Mouse (Mus musculus) liver, embryonic 11.5 days (tissue): ENCODE measurements around the gene Tmem192. TPM values are rescaled to one million over a fixed set of nuclear protein-coding genes. Genes with fewer than 3 reads are reported as not detected.

Experiments used
- ATAC-seq: fragments of 200-750 bp; cut with Nextera tagmentation; replicated peaks from 2 replicates; pipeline ENCODE4 v1.8.0; 2017; ENCODE audit warnings: moderate number of reproducible peaks, mild to moderate bottlenecking, moderate TSS enrichment, moderate library complexity; ENCODE audit not compliant: low FRiP score
- DNase-seq: peaks from one replicate; pipeline ENCODE4 v3.0.0-alpha.2; 2017; ENCODE audit warnings: low spot score
- H3K27ac ChIP-seq: fragments of 300-500 bp; sonication (generic); 2 replicates; pipeline ENCODE4 v1.5.1; 2014; ENCODE audit warnings: mild to moderate bottlenecking, low read depth, low read length, control low read depth
- H3K27me3 ChIP-seq: fragments of 300-500 bp; sonication (generic); replicated peaks from 2 replicates; pipeline ENCODE4 v1.6.1; 2014; ENCODE audit warnings: low read length, mixed read lengths; ENCODE audit not compliant: control insufficient read depth, insufficient read depth
- H3K36me3 ChIP-seq: fragments of 300-500 bp; sonication (generic); 2 replicates; pipeline ENCODE4 v1.6.1; 2014; ENCODE audit warnings: mild to moderate bottlenecking, low read length, moderate library complexity, mixed read lengths; ENCODE audit not compliant: control insufficient read depth, insufficient read depth
- H3K4me1 ChIP-seq: fragments of 300-500 bp; sonication (generic); replicated peaks from 2 replicates; pipeline ENCODE4 v1.6.1; 2014; ENCODE audit warnings: low read length, mixed read lengths; ENCODE audit not compliant: control insufficient read depth, insufficient read depth
- H3K4me2 ChIP-seq: fragments of 300-500 bp; sonication (generic); 2 replicates; pipeline ENCODE4 v1.6.1; 2014; ENCODE audit warnings: mild to moderate bottlenecking, control low read depth, moderate library complexity
- H3K4me3 ChIP-seq: fragments of 300-500 bp; sonication (generic); 2 replicates; pipeline ENCODE4 v1.5.1; 2014; ENCODE audit warnings: low read depth, low read length, control low read depth
- H3K9ac ChIP-seq: fragments of 300-500 bp; sonication (generic); 2 replicates; pipeline ENCODE4 v1.6.1; 2014; ENCODE audit warnings: low read depth, low read length, control low read depth
- H3K9me3 ChIP-seq: fragments of 300-500 bp; sonication (generic); 2 replicates; pipeline ENCODE4 v1.6.1; 2016; ENCODE audit warnings: low read length, inconsistent platforms, mixed read lengths; ENCODE audit not compliant: control insufficient read depth
- WGBS: fragments of 180-500 bp; shearing (Covaris S2); extraction: QIAGEN DNeasy Blood & Tissue Kit; methylation state at CpG from one replicate; pipeline ENCODE4 v1.1.7; 2014; 5-methylcytosine and 5-hydroxymethylcytosine counted together
- polyA plus RNA-seq: library from polyadenylated mRNA; unstranded; fragments of >200 nt; fragmentation: Nextera tagmentation; extraction: Ambion mirVana; gene quantifications from 2 replicates; pipeline ENCODE4 v1.2.1, GENCODE M21; 2014

Tmem192 gene
- 25.0 and 28.0 TPM in 2 replicates for polyA plus RNA-seq

DNA sequence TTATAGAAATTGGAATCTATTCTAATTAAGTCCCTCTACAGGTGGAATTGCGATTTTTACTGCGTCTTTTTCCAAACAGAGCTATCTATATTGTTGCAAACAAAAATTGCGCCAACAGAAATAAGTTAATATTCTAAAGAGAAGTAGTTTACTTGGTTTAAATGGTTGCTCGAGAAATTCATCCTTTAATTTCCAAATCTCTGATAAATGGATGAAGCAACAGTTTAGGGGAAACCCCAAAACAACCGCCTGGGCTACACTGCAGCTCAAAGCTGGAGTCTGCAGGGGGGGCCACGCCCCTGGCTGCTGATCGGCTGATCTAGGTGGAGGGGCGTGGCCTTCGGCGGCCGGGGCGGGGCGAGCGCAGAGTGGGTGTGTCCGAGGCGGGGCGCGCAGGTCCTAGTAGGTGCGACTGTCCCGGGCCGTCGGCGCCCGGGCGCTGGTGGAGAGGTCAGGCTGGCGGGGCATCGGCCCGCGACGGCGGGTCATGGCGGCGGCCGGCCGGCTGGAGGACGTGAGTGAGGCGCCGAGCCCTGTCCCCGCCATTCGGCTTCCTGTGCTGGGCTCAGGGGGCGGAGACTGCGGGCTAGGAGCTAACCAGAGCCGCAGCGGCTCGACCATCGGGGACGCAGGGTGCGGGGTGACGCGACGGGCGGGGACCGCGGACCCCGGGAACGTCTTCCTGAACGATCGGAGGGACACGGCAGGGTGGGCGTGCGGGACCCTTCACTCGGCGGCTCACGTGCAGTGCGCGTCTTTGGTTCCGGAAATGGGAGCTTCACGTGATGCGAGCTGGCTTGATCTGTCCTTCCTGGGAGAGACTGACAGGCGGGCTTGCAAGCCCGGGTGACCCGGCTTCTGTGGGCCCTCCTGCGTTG is at the start of gene Tmem192:
TSS of gene Tmem192 (plus strand) at position 366 of the 878 bp plus-strand sequence.
- ATAC-seq: peak; percentile 96
- DNase-seq: peak; percentile 95
- WGBS: under 1% methylated on average over 73 of the region's 73 CpGs

DNA sequence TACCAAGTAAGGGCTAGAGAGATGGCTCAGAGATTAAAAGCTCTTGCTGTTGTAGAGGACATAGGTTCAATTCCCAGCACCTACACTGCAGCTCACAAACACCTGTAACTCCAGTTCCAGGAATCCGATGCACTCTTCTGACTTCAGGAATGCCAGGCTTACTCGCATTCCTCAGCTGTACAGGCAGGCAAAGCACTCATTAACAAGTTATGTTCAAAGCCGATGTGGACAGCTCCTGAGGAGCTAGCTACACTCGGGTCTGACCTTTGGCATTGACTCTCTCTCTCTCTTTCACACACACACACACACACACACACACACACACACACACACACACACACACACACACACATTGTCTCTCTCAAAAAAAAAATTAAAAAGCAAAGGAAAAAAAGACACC is 48.3 kb upstream of the Tmem192 start:
- ATAC-seq (no peak), DNase-seq (no peak)
- H3K4me2 ChIP-seq: no peak overlapping the region
- H3K4me1 ChIP-seq: no peaks in the 10 kb centered on the region
- no peak overlapping the region for H3K27ac ChIP-seq
- H3K36me3 ChIP-seq: no peaks in the 10 kb centered on the region
- no peak overlapping the region for H3K4me3 ChIP-seq
- H3K27me3 ChIP-seq: no peaks in the 10 kb centered on the region
- 43% methylated on average over 4 of the region's 4 CpGs for WGBS
- no peaks in the 10 kb centered on the region for H3K9me3 ChIP-seq
- H3K9ac ChIP-seq: no peak overlapping the region

More for the DNA sequence above, at the start of gene Tmem192:
- H3K9me3 ChIP-seq: no peaks in the 10 kb centered on the region
- no peaks in the 10 kb centered on the region; the same call in 1 of the 2 replicates for H3K4me1 ChIP-seq
- H3K36me3 ChIP-seq: no peaks in the 10 kb centered on the region
- peak within 1 kb of the TSS; percentile 73 for H3K9ac ChIP-seq
- H3K4me2 ChIP-seq: peak within 1 kb of the TSS; percentile 72
- peak within 1 kb of the TSS; percentile 60 for H3K27ac ChIP-seq
- H3K4me3 ChIP-seq: peak within 1 kb of the TSS; percentile 72
- H3K27me3 ChIP-seq: no peaks in the 10 kb centered on the region

DNA sequence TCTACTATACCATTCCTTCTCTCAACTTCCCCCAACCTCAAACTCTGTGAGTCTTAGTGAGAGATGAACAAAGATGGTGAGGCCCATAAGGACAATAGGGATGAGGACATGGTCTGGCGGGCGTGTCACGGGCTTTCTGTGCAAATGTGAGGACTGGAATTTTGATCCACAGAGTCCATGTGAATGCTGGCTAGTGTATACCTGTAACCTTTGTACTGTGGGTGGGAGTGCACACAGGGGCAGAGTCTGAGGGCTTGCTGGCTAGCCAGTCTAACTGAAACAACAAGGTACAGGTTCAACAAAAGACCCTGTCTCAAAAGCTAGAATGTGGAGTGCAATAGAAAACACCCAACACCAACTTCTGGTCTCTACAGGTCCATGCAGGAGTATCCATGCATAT is 46.3 kb upstream of the Tmem192 start:
- WGBS: 92% methylated on average over 3 of the region's 3 CpGs

DNA sequence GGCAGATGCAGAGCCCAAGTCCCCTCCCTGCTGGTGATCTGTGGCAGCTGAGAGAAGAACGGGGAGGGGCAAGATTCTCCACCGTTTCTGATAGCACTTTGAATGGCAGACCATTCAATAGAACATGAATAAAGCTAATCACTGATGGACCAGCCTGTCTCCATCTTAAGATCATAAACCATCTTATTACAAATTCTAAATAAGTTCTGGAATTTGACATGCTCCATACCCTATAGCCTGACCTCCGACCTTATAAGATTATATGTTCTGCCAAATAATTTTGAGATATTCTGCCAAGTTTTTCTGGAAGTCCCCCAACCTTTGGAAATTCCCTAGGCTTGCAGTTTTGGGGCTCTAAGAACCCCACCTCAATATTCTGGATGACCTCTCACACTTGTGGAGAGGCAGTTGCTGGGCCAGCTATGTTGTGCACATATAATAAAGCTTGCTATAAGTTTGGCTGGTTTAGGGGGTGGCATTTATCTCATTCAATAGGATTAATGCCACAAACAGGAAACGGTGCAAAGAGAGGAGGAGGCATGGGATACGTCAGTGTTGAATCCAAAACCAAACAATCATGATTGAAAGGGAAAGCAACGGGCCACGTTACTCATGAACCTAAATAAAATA is 45.3 kb upstream of the Tmem192 start:
- H3K4me1 ChIP-seq: no peaks in the 10 kb centered on the region
- H3K27ac ChIP-seq: no peak overlapping the region
- H3K4me2 ChIP-seq: no peak overlapping the region
- no peak for DNase-seq
- no peaks in the 10 kb centered on the region for H3K27me3 ChIP-seq
- WGBS: 59% methylated on average over 7 of the region's 7 CpGs
- H3K9ac ChIP-seq: no peak overlapping the region
- H3K4me3 ChIP-seq: no peak overlapping the region
- no peak for ATAC-seq
- no peaks in the 10 kb centered on the region for H3K36me3 ChIP-seq
- no peaks in the 10 kb centered on the region for H3K9me3 ChIP-seq

More for the DNA sequence above, 46.3 kb upstream of the Tmem192 start:
- no peaks in the 10 kb centered on the region for H3K27me3 ChIP-seq
- no peak for DNase-seq
- no peak overlapping the region for H3K4me2 ChIP-seq
- no peak overlapping the region for H3K9ac ChIP-seq
- no peaks in the 10 kb centered on the region for H3K36me3 ChIP-seq
- ATAC-seq: no peak
- H3K4me1 ChIP-seq: no peaks in the 10 kb centered on the region
- H3K4me3 ChIP-seq: no peak overlapping the region
- no peaks in the 10 kb centered on the region for H3K9me3 ChIP-seq
- H3K27ac ChIP-seq: no peak overlapping the region

DNA sequence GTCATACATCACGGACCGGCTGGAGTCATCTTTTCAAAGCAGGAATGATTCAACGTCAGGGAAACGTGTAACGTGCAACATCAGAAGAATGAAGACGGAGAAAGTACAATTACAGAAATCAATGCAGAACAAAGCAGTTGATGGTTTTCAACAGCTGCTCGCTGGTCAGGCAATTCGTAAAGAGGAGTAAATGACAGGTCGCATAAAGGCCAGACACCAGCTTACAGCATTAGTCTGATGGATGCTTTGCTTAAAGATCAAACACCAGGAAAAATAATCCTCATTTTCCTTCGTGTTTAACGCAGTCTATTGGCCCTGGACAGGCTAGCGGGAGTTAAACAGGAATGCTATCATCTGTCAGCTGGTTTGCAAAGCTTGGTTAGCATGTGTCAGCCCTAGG is 44.8 kb upstream of the Tmem192 start:
- Histone ChIP-seq H3K27ac (no peak overlapping the region), H3K4me1 (no peaks in the 10 kb centered on the region), H3K4me3 (no peak overlapping the region), H3K9me3 (no peaks in the 10 kb centered on the region), H3K9ac (no peak overlapping the region), H3K36me3 (no peaks in the 10 kb centered on the region), H3K27me3 (no peaks in the 10 kb centered on the region), H3K4me2 (no peak overlapping the region)
- DNase-seq (no peak), ATAC-seq (no peak)
- whole genome bisulfite sequencing: 77% methylated on average over 12 of the region's 12 CpGs

DNA sequence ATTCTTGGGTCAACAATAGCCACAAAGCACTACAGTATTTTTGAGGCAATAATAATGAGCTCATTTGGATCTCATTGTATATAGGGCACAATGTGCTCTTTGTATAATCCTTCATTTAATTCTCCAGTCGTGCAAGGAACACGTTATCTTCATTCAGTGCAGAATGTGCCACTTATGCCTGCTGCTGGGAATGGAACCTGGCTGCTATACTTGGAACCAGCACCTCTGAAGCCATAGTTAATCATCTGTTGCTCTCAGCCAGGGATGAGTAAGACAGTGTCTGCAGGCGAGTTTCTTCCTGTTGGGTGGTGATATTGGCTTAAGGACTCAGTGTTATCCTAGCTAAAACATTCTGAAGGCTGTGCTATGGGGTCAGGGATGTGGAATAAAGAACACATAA is 43.2 kb upstream of the Tmem192 start:
- H3K27ac ChIP-seq: no peak overlapping the region
- no peaks in the 10 kb centered on the region for H3K4me1 ChIP-seq
- no peaks in the 10 kb centered on the region for H3K9me3 ChIP-seq
- no peak for DNase-seq
- H3K4me2 ChIP-seq: no peak overlapping the region
- no peak overlapping the region for H3K9ac ChIP-seq
- no peaks in the 10 kb centered on the region for H3K36me3 ChIP-seq
- ATAC-seq: no peak
- no peaks in the 10 kb centered on the region for H3K27me3 ChIP-seq
- WGBS: 65% methylated on average over 3 of the region's 3 CpGs
- H3K4me3 ChIP-seq: no peak overlapping the region

DNA sequence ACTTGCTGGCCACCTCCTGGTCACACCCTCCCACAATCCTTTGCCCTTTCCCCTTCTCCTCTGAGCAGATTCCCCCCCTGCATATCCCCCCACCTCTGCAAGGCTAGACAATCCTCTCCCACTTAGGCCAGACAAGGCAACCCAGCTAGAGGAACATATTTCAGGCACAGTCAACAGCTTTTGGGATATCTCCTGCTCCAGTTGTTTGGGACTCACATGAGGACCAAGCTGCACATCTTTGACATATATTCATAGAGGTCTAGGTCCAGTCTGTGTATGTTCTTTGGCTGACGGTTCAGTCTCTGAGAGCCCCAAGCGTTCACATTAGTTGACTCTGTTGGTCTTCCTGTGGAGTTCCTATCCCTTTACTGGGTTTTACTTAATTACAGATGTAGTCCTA is 37.0 kb upstream of the Tmem192 start:
- DNase-seq (no peak), ATAC-seq (no peak)
- H3K4me2 ChIP-seq: no peak overlapping the region
- WGBS: 91% methylated on average over 2 of the region's 2 CpGs
- no peak overlapping the region for H3K27ac ChIP-seq
- no peaks in the 10 kb centered on the region for H3K27me3 ChIP-seq
- no peaks in the 10 kb centered on the region for H3K9me3 ChIP-seq
- no peak overlapping the region for H3K9ac ChIP-seq
- H3K4me1 ChIP-seq: no peaks in the 10 kb centered on the region
- H3K36me3 ChIP-seq: no peaks in the 10 kb centered on the region
- no peak overlapping the region for H3K4me3 ChIP-seq

DNA sequence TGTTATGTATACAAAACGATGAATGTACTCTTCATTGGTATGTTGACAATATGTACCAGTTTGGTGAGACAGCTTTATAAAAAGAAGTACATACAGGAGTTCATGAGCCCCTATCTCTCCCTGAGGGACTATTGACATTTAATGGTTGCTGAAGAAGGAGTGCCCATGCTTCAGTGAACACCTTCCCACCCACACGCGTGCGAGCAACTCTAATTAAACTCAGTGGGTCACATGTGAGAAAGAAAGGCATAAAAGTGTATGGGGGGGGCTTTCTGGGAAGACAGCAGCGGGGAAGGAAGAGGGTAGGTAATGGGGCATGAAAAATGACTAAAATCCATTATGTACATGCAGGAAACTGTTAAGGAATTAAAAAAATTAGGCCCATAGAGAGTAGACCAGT is 30.2 kb upstream of the Tmem192 start:
- no peak for ATAC-seq

More for the DNA sequence above, 30.2 kb upstream of the Tmem192 start:
- Histone ChIP-seq H3K36me3 (no peaks in the 10 kb centered on the region), H3K9ac (no peak overlapping the region), H3K4me3 (no peak overlapping the region), H3K9me3 (no peaks in the 10 kb centered on the region), H3K4me2 (no peak overlapping the region), H3K27me3 (no peaks in the 10 kb centered on the region), H3K27ac (no peak overlapping the region), H3K4me1 (no peaks in the 10 kb centered on the region)
- 84% methylated on average over 5 of the region's 5 CpGs for WGBS
- DNase-seq: no peak
